Mouse (Mus musculus): Measurements from ENCODE around the gene Dars.
"Not testable (repeated sequence)": the region's sequence is repeated elsewhere in the genome, so short reads cannot be mapped to it uniquely, and the experiment has no call there.

Dars gene

GRCm38 (mm10) chr1:128357452-128357851, 59.7 kb downstream of the Dars start:
- DNase-seq (ENCODE audit: low read depth in 2 of 2, low spot score in 2 of 2) = no peak

- no peak for DNase-seq (ENCODE audit: low read depth in 2 of 2, low spot score in 2 of 2)
Observed at GRCm38 (mm10) chr1:128353092-128353491, 64.1 kb downstream of the Dars start.

- no peak for DNase-seq (ENCODE audit: low read depth in 2 of 2, low spot score in 2 of 2)
Observed at GRCm38 (mm10) chr1:128344232-128344631, 72.9 kb downstream of the Dars start.

GRCm38 (mm10) chr1:128337708-128338320, 79.4 kb downstream of the Dars start:
- no peak for DNase-seq (ENCODE audit: low read depth in 2 of 2, low spot score in 2 of 2)

GRCm38 (mm10) chr1:128330313-128330712, 86.9 kb downstream of the Dars start:
- DNase-seq (ENCODE audit: low read depth in 2 of 2, low spot score in 2 of 2) = no peak

GRCm38 (mm10) chr1:128328218-128328617, 89.0 kb downstream of the Dars start, which contains the start of gene Lct:
Lct (minus strand) TSS chr1:128328318.
- no peak for DNase-seq (ENCODE audit: low read depth in 2 of 2, low spot score in 2 of 2)

- DNase-seq (ENCODE audit: low read depth in 2 of 2, low spot score in 2 of 2) = no peak
Observed at GRCm38 (mm10) chr1:128327165-128327564, 90.0 kb downstream of the Dars start.

GRCm38 (mm10) chr1:128324776-128325175, 92.4 kb downstream of the Dars start:
- DNase-seq (ENCODE audit: low read depth in 2 of 2, low spot score in 2 of 2) = no peak

GRCm38 (mm10) chr1:128323026-128323643, 94.0 kb downstream of the Dars start:
- DNase-seq (ENCODE audit: low read depth in 2 of 2, low spot score in 2 of 2) = no peak

GRCm38 (mm10) chr1:128319266-128319665, 97.9 kb downstream of the Dars start:
- not testable (repeated sequence) for DNase-seq (ENCODE audit: low read depth in 2 of 2, low spot score in 2 of 2)

GRCm38 (mm10) chr1:128314665-128315064, 102.5 kb downstream of the Dars start:
- no peak for DNase-seq (ENCODE audit: low read depth in 2 of 2, low spot score in 2 of 2)

Data from CD8-positive naive resting alpha-beta T cell, adult 2 months (primary cell).